Mouse (Mus musculus) cortical plate, adult 2 months (tissue): ENCODE measurements around the gene Spns3. TPM values are rescaled to one million over a fixed set of nuclear protein-coding genes. Genes with fewer than 3 reads are reported as not detected.

Experiments used
- H3K27ac ChIP-seq: fragments of 200-500 bp; 2 replicates; pipeline ENCODE4 v1.5.1; 2012; ENCODE audit warnings: low read length, control low read depth, inconsistent platforms; ENCODE audit not compliant: insufficient read depth
- H3K4me1 ChIP-seq: fragments of 200-500 bp; 2 replicates; pipeline ENCODE4 v1.6.1; 2011; ENCODE audit warnings: low read length; ENCODE audit not compliant: control insufficient read depth, insufficient read depth
- H3K4me3 ChIP-seq: fragments of 200-500 bp; 2 replicates; pipeline ENCODE4 v1.5.1; 2011; ENCODE audit warnings: mild to moderate bottlenecking, low read length, control low read depth; ENCODE audit not compliant: insufficient read depth
- CTCF ChIP-seq: fragments of 200-500 bp; IDR thresholded peaks from 2 replicates; pipeline ENCODE4 v1.5.1; 2011; ENCODE audit warnings: mild to moderate bottlenecking, control low read depth, low read length; ENCODE audit not compliant: insufficient read depth; ENCODE audit errors: extremely low read depth
- POLR2A ChIP-seq: fragments of 200-500 bp; IDR thresholded peaks from 2 replicates; pipeline ENCODE4 v1.6.1; 2011; ENCODE audit warnings: mild to moderate bottlenecking, low read length, control low read depth; ENCODE audit not compliant: insufficient read depth; ENCODE audit errors: extremely low read depth
- polyA plus RNA-seq: library from polyadenylated mRNA; depleted of rRNA; stranded (reverse); fragments of >200 nt; gene quantifications from 2 replicates; pipeline ENCODE4 v1.2.3, GENCODE M21; 2012; rRNA removed

The Spns3 gene
- polyA plus RNA-seq, 1 experiment, result 0.33 TPM

- no peak overlapping the region for H3K4me3 ChIP-seq
- no peak overlapping the region for H3K27ac ChIP-seq
- H3K4me1 ChIP-seq, result no peaks in the 10 kb centered on the region
- no peak for TF ChIP-seq CTCF
- no peak for TF ChIP-seq POLR2A
These were observed 102.8 kb downstream of the Spns3 start for GRCm38 (mm10) chr11:72447475-72447874.

GRCm38 (mm10) chr11:72446311-72447105 is 103.8 kb downstream of the Spns3 start:
- Histone ChIP-seq H3K4me3 (no peak overlapping the region), H3K27ac (no peak overlapping the region), H3K4me1 (peaks cover 4% of the 10 kb centered on the region; the same call in 1 of the 2 replicates)
- TF ChIP-seq CTCF (peak; percentile 59), POLR2A (no peak)

Other genes starting within 250 kb of the Spns3 start
- gene Xaf1, start 248.9 kb downstream of the Spns3 start, polyA plus RNA-seq, result 16.0 and 16.3 TPM in 2 replicates
- not detected in 2 replicates for gene Fbxo39, start 236.1 kb downstream of the Spns3 start, polyA plus RNA-seq
- 0.95 and 1.8 TPM in 2 replicates for gene Tekt1, start 188.1 kb downstream of the Spns3 start, polyA plus RNA-seq
- 0.78 and 1.6 TPM in 2 replicates for gene Smtnl2, start 138.8 kb downstream of the Spns3 start, polyA plus RNA-seq
- gene Ggt6, start 115.0 kb downstream of the Spns3 start, polyA plus RNA-seq, result 0.25 and 0.27 TPM in 2 replicates
- gene Mybbp1a, start 109.2 kb downstream of the Spns3 start, polyA plus RNA-seq, result 48.1 and 56.2 TPM in 2 replicates
- gene Spns2, start 60.6 kb downstream of the Spns3 start, polyA plus RNA-seq, result 45.2 and 52.9 TPM in 2 replicates
- gene Ube2g1, start 56.8 kb upstream of the Spns3 start, polyA plus RNA-seq, result 39.8 and 41.0 TPM in 2 replicates
- gene Ankfy1, start 139.5 kb upstream of the Spns3 start, polyA plus RNA-seq, result 28.1 and 29.1 TPM in 2 replicates
- 14.5 and 15.2 TPM in 2 replicates for gene Cyb5d2, start 245.6 kb upstream of the Spns3 start, polyA plus RNA-seq
- 28.1 and 29.2 TPM in 2 replicates for gene Zzef1, start 245.7 kb upstream of the Spns3 start, polyA plus RNA-seq